Mouse (Mus musculus) brain, embryonic 14.5 days (tissue): ENCODE measurements around the gene Tex19.2.

ENCODE experiments used
- CTCF ChIP-seq: fragments of 200-500 bp; IDR thresholded peaks from 2 replicates; pipeline ENCODE4 v1.5.1; 2012; ENCODE audit warnings: inconsistent platforms, mild to moderate bottlenecking, moderate library complexity, borderline replicate concordance; ENCODE audit not compliant: insufficient read depth, insufficient read length; ENCODE audit errors: extremely low read depth
- POLR2A ChIP-seq: fragments of 200-500 bp; IDR thresholded peaks from 2 replicates; pipeline ENCODE4 v1.6.1; 2012; ENCODE audit warnings: mild to moderate bottlenecking, inconsistent platforms, borderline replicate concordance; ENCODE audit not compliant: poor library complexity, insufficient read depth, insufficient read length, severe bottlenecking; ENCODE audit errors: extremely low read depth

DNA sequence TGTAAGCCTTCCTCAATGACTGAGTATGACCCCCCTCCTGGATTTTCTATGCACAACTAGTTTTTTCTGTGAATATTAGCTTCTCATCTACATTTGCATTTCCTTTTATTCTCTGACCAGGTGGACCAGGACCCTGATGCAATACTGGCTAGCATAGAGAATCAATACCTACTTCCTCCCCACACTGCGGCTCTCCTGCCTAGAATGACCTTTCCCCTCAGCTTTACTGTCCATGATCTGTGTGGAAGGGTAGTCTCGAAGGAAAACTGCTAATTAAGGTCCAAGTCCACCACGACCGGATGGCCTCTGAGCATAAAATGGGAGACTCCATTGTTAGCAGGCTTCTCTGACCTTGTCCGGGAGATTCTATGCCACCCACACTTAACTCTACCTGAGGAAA is 19.2 kb upstream of the Tex19.2 start:
- TF ChIP-seq POLR2A (no peak), CTCF (no peak)
